Mouse (Mus musculus) MEL (cell line): ENCODE data around the gene Hist2h4.
"Not testable (repeated sequence)": the region's sequence is repeated elsewhere in the genome, so short reads cannot be mapped to it uniquely, and the experiment has no call there.

ENCODE experiments used
- HCFC1 ChIP-seq: IDR thresholded peaks from 2 replicates; pipeline ENCODE4 v1.6.1; 2012; ENCODE audit warnings: low read depth, mild to moderate bottlenecking, inconsistent platforms, low read length, improper control_type of control experiment, moderate library complexity
- NELFE ChIP-seq: IDR thresholded peaks from 2 replicates; pipeline ENCODE4 v1.6.1; 2011; ENCODE audit warnings: low read depth, low read length, improper control_type of control experiment

DNA sequence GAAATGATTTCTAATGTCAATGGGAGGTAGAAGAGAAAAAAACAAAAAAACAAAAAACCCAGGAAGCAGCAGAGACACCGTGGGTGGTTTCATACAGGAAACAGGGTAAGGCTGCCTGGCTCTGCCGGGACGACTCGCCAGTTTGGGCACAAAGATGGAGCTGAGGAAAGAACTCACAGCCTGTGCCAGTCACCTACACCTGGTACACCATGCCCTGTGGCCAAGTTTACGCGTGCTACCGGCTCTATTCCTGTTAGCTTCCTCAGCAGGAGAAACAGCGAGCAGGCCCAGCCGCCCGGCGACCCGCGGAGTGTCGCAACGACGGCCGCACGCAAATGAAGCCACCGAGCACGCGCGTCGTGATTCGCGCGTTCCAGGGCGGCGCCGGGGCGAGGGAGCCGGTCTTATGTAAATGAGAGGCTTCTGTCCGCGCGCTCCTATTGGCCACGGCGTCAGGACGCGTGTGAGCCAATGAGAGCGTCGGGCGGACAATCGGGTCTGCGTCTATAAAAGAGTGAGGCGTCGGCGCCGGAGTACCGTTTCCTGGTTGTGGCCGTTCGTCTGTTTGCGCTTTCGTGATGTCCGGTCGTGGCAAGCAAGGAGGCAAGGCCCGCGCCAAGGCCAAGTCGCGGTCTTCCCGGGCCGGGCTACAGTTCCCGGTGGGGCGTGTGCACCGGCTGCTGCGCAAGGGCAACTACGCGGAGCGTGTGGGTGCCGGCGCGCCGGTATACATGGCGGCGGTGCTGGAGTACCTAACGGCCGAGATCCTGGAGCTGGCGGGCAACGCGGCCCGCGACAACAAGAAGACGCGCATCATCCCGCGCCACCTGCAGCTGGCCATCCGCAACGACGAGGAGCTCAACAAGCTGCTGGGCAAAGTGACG lies 17.9 kb downstream of the Hist2h4 start, which contains the start of gene Hist2h2aa1:
- TF ChIP-seq NELFE, HCFC1: not testable (repeated sequence)
